Mouse (Mus musculus) ES-E14 (cell line): ENCODE data around the gene Nkd2. TPM values are rescaled to one million over a fixed set of nuclear protein-coding genes. Genes with fewer than 3 reads are reported as not detected.

Experiments used
- DNase-seq: peaks from one replicate; pipeline ENCODE4 v3.0.0-alpha.2; 2013; ENCODE audit warnings: low read depth, low spot score
- H3K27ac ChIP-seq: 2 replicates; pipeline ENCODE4 v1.5.1; 2012; ENCODE audit warnings: low read depth, mild to moderate bottlenecking, low read length, moderate library complexity, mixed read lengths; ENCODE audit not compliant: poor library complexity, insufficient read depth, severe bottlenecking
- H3K36me3 ChIP-seq: 2 replicates; pipeline ENCODE4 v1.6.1; 2012; ENCODE audit warnings: mild to moderate bottlenecking, low read length, moderate library complexity, mixed read lengths; ENCODE audit not compliant: control insufficient read depth, poor library complexity, insufficient read depth, severe bottlenecking
- H3K4me1 ChIP-seq, 2 experiments: fragments of 150-350 bp in 1 of 2; sonication (generic) in 1 of 2; 2 replicates each; pipeline ENCODE4 v1.6.1; 2012; ENCODE audit warnings: low read length in 2 of 2, mild to moderate bottlenecking in 1 of 2, mixed read lengths in 1 of 2; ENCODE audit not compliant: control insufficient read depth in 2 of 2, insufficient read depth in 2 of 2, poor library complexity in 1 of 2
- H3K4me3 ChIP-seq, 2 experiments: fragments of 150-350 bp in 1 of 2; sonication (generic) in 1 of 2; 2 replicates each; pipeline ENCODE4 v1.5.1; 2012; ENCODE audit warnings: low read length in 2 of 2, low read depth in 1 of 2, mild to moderate bottlenecking in 1 of 2, mixed read lengths in 1 of 2; ENCODE audit not compliant: insufficient read depth in 1 of 2, poor library complexity in 1 of 2, severe bottlenecking in 1 of 2
- H3K9ac ChIP-seq: 2 replicates; pipeline ENCODE4 v1.6.1; 2012; ENCODE audit warnings: low read depth, mild to moderate bottlenecking, low read length, mixed read lengths; ENCODE audit not compliant: poor library complexity, insufficient read depth, severe bottlenecking
- H3K9me3 ChIP-seq: fragments of 150-350 bp; sonication (generic); 2 replicates; pipeline ENCODE4 v1.6.1; 2012; ENCODE audit warnings: low read depth, mild to moderate bottlenecking, low read length; ENCODE audit not compliant: control insufficient read depth, insufficient read depth
- CHD2 ChIP-seq: IDR thresholded peaks from 2 replicates; pipeline ENCODE4 v1.6.1; 2014; ENCODE audit warnings: mild to moderate bottlenecking, low read depth, low read length, inconsistent platforms
- HCFC1 ChIP-seq: IDR thresholded peaks from 2 replicates; pipeline ENCODE4 v1.6.1; 2012; ENCODE audit warnings: low read length, inconsistent platforms, borderline replicate concordance; ENCODE audit not compliant: insufficient read depth
- MAFK ChIP-seq: IDR thresholded peaks from 2 replicates; pipeline ENCODE4 v1.6.1; 2014; ENCODE audit warnings: mild to moderate bottlenecking, low read depth, low read length, inconsistent platforms; ENCODE audit not compliant: insufficient read depth
- ZC3H11A ChIP-seq: IDR thresholded peaks from 2 replicates; pipeline ENCODE4 v1.6.1; 2012; ENCODE audit warnings: low read depth, mild to moderate bottlenecking, inconsistent platforms, low read length, borderline replicate concordance
- ZNF384 ChIP-seq: IDR thresholded peaks from 2 replicates; pipeline ENCODE4 v1.6.1; 2012; ENCODE audit warnings: low read depth, low read length, inconsistent platforms
- in situ Hi-C, 2 experiments: fragments of 600-800 bp; cut with MboI; formaldehyde crosslinking; loops; one replicate each; pipeline ENCODE4 v1.15.1; 2025; ENCODE audit warnings: low sequenced_read_pairs in 2 of 2, inconsistent platforms in 1 of 2; ENCODE audit not compliant: unreplicated experiment in 2 of 2
- total RNA-seq: library from RNA; depleted of rRNA; stranded (reverse); fragments of 300-350 nt; gene quantifications from 2 replicates; pipeline ENCODE4 v1.2.3, GENCODE M21; 2012

Gene Nkd2
- total RNA-seq, 1 experiment, result 1.8 TPM

DNA sequence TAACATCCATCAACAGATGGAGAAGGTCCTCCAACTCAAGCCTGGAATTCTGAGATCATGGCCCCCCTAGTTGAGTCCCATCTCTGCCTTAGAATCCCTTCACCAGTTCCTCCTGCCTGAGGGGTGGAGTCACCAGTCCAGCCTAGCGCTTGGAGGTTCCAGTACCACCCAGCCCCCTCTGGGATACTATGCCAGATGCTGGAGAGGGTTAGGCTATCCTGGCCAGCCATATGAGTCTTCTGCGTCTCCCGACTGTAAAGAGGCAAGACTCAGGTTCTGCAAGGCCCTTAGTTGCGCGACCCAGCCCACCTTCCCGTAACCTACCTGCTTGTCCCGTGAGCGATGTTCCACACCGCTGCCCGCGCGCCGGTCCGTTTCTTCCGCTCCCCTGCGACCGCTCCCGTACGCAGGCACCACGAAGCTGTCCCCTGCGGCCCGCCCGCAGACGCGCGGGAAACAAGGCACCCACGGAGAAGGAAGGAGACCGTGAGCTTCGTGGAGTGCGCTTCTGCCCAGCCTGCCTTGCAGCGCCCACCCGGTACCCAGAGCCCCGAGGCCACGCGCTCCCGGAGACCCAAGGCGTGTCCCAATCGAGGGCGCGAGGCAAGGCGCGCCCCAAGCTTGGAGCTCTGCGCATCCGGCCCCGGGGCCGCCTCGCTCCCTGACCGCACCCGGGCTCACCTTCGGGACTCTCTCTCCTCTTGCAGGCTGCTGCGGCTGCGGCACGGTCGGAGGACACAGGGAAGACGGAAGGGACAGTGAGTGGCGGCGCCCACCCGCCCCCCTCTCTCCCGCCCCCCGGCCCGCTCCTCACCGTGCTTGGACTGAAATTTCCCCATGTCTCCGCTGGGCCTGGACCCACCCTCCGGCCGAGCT lies 604 bp downstream of the Nkd2 start:
- TF ChIP-seq ZC3H11A (no peak), MAFK (no peak), CHD2 (no peak), HCFC1 (no peak), ZNF384 (no peak)
- Histone ChIP-seq H3K36me3 (no peaks in the 10 kb centered on the region), H3K9ac (peak overlapping the region; percentile 75), H3K4me1 (peaks cover 0 to 2% of the 10 kb centered on the region in 2 experiments; a peak in 1 of 4 replicates), H3K9me3 (no peaks in the 10 kb centered on the region), H3K27ac (no peak overlapping the region), H3K4me3 (peak overlapping the region; percentile 77 to 86)
- DNase-seq, result no peak
- in situ Hi-C loops, result no loop called here

DNA sequence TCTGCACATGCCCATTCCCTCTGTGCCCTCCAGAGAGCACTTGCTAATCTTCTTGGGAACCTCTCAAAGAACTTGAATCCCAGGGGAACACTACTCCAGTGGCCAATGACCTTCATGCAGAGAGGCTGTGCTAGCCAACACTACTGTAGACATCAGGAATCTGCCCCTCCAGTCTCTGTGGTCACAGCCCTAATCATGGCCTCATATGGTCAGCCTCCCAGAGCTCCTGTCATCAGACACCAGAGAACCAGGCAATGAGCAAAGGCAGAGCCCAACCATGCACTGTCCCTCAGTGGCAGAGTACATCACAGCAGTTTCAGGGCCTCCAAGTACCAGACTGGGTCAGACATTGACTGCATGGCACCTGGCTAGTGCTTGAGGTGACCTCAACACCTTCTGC lies 4.7 kb downstream of the Nkd2 start:
- DNase-seq, result no peak
- no peak overlapping the region for H3K27ac ChIP-seq
- no peaks in the 10 kb centered on the region for H3K36me3 ChIP-seq
- H3K9me3 ChIP-seq, result no peaks in the 10 kb centered on the region
- no peak overlapping the region for H3K4me3 ChIP-seq
- in situ Hi-C loops, result no loop called here
- H3K4me1 ChIP-seq, result peaks cover 0 to 2% of the 10 kb centered on the region in 2 experiments; a peak in 1 of 4 replicates
- no peak overlapping the region for H3K9ac ChIP-seq
- TF ChIP-seq ZNF384, result no peak
- TF ChIP-seq HCFC1, result no peak
- TF ChIP-seq ZC3H11A, result no peak
- TF ChIP-seq CHD2, result no peak
- TF ChIP-seq MAFK, result no peak

DNA sequence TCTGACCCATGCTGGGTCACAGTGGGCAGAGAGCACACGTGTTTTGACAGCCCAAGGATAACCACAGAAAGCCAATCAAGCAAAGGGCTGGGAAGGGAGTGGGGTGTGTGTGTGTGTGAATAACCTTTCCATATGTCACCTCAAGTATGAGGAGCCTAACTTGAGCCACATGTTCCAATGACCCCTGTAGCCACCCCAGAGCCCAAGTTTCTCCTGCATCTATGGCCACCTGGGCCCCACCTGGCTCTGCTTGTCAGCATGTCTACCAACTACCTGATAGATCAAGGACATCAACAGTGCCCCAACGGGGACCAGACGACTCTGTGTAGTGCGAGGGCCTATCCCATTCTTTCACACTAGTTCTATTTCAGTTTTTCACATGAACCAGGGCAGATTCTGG lies 7.7 kb downstream of the Nkd2 start:
- in situ Hi-C loops, result no loop called here
- H3K27ac ChIP-seq, result no peak overlapping the region
- no peaks in the 10 kb centered on the region for H3K36me3 ChIP-seq
- no peak for TF ChIP-seq CHD2
- TF ChIP-seq ZC3H11A, result no peak
- no peaks in the 10 kb centered on the region for H3K9me3 ChIP-seq
- H3K4me3 ChIP-seq, result no peak overlapping the region
- DNase-seq, result no peak
- no peak overlapping the region for H3K9ac ChIP-seq
- H3K4me1 ChIP-seq, result no peaks in the 10 kb centered on the region

DNA sequence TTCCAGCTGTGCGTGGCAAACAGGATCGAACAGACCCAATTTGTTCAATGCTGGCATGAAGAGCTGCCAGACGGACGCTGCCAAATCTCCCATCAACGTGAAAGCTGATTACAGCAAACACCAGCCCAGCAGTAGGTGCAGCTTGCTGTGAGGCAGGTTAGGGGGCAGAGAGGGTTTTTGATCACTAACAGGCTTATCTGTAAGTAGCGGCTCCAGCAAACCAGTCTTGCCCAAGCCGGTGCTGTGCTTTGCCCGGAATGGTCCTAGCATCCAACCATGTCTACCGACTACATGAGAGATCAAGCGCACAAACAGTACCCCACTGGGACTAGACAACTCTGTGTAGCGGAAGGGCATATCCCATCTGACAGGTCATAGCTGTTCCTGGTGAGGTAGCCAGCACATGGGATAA lies 8.3 kb downstream of the Nkd2 start:
- in situ Hi-C loops, result no loop called here
- H3K9me3 ChIP-seq, result no peaks in the 10 kb centered on the region
- no peak overlapping the region for H3K4me3 ChIP-seq
- H3K27ac ChIP-seq, result no peak overlapping the region
- no peak for DNase-seq
- H3K4me1 ChIP-seq, result no peaks in the 10 kb centered on the region
- no peaks in the 10 kb centered on the region for H3K36me3 ChIP-seq
- TF ChIP-seq HCFC1 (no peak), MAFK (no peak), CHD2 (no peak), ZC3H11A (no peak), ZNF384 (no peak)
- H3K9ac ChIP-seq, result no peak overlapping the region
